Mouse (Mus musculus): ENCODE measurements at regions not wholly inside any gene's neighbourhood (a gene's known extent, or its start where the extent isn't known, plus 50 kb on each side); places are given as distances from the start of the nearest gene placed in this dataset.

- TF ChIP-seq CTCF (IDR thresholded peaks at IDR 0.05; ENCODE audit: insufficient read depth, low read depth, low read length) (no peak), POLR2A (IDR thresholded peaks at IDR 0.05; ENCODE audit: insufficient read depth, low read depth, low read length) (no peak)
Observed at GRCm38 (mm10) chr13:106317300-106317699, 619.5 kb downstream of the Ipo11 start.
